Mouse (Mus musculus) spleen, adult 2 months (tissue): ENCODE measurements at regions not wholly inside any gene's neighbourhood (a gene's known extent, or its start where the extent isn't known, plus 50 kb on each side); places are given as distances from the start of the nearest gene placed in this dataset.
"Not testable (repeated sequence)": the region's sequence is repeated elsewhere in the genome, so short reads cannot be mapped to it uniquely, and the experiment has no call there.

Experiments used
- DNase-seq, 2 experiments: peaks; one replicate each; pipeline versions ENCODE4 v3.0.0 to v3.0.0-alpha.2; 2012 to 2021; ENCODE audit warnings: low spot score in 2 of 2, low read depth in 1 of 2
- H3K27ac ChIP-seq: fragments of 200-500 bp; 2 replicates; pipeline ENCODE4 v1.5.1; 2012; ENCODE audit warnings: low read length, inconsistent platforms; ENCODE audit not compliant: insufficient read depth
- H3K27me3 ChIP-seq: fragments of 200-500 bp; 2 replicates; pipeline ENCODE4 v1.6.1; 2012; ENCODE audit warnings: mild to moderate bottlenecking, moderate library complexity, low read length, inconsistent platforms; ENCODE audit not compliant: control insufficient read depth, insufficient read depth
- H3K36me3 ChIP-seq: fragments of 200-500 bp; 2 replicates; pipeline ENCODE4 v1.6.1; 2012; ENCODE audit warnings: mild to moderate bottlenecking, low read length, inconsistent platforms; ENCODE audit not compliant: control insufficient read depth, insufficient read depth
- H3K4me1 ChIP-seq: fragments of 200-500 bp; 2 replicates; pipeline ENCODE4 v1.6.1; 2011; ENCODE audit warnings: inconsistent platforms; ENCODE audit not compliant: control insufficient read depth, insufficient read depth, insufficient read length
- H3K4me3 ChIP-seq: fragments of 200-500 bp; 2 replicates; pipeline ENCODE4 v1.5.1; 2011; ENCODE audit warnings: mild to moderate bottlenecking, inconsistent platforms; ENCODE audit not compliant: insufficient read depth, insufficient read length; ENCODE audit errors: extremely low read depth
- CTCF ChIP-seq: fragments of 200-500 bp; IDR thresholded peaks from 2 replicates; pipeline ENCODE4 v1.5.1; 2011; ENCODE audit warnings: mild to moderate bottlenecking, inconsistent platforms; ENCODE audit not compliant: insufficient read depth, insufficient read length, insufficient replicate concordance; ENCODE audit errors: extremely low read depth
- POLR2A ChIP-seq: fragments of 200-500 bp; IDR thresholded peaks from 2 replicates; pipeline ENCODE4 v1.6.1; 2011; ENCODE audit warnings: low read depth, low read length, inconsistent platforms
- WGBS: fragments of 180-500 bp; shearing (Covaris S2); methylation state at CpG from one replicate; pipeline ENCODE4 v1.1.7; 2018; 5-methylcytosine and 5-hydroxymethylcytosine counted together

- H3K36me3 ChIP-seq: no peaks in the 10 kb centered on the region
- no peaks in the 10 kb centered on the region for H3K27me3 ChIP-seq
- DNase-seq: no peak
- H3K27ac ChIP-seq: no peak overlapping the region
- no peak overlapping the region for H3K4me3 ChIP-seq
- 78% methylated on average over 7 of the region's 7 CpGs for WGBS
- H3K4me1 ChIP-seq: no peaks in the 10 kb centered on the region
- TF ChIP-seq CTCF (no peak), POLR2A (no peak)
Observed at GRCm38 (mm10) chr17:4541020-4541743, 452.9 kb upstream of the Arid1b start.

DNA sequence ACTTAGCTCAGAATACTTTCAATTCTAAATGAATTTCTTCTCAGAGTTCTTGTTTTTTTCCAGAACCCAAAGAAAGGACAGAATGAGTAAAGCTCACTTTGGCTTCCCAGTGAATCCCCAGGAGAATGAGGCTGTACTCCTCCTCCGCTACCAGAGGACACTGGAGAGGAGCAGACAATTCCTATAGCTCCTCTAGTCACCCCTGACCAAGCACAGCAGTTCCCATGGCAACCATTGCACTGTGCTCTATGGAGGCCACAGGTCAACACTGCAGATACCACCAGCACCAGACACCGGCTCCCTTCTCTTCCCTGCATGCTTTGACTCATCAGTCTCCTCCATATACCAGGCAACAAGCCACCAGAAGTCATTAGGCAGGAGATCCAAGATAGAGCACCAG, 447.6 kb upstream of the Arid1b start:
- no peaks in the 10 kb centered on the region for H3K36me3 ChIP-seq
- 83% methylated on average over 2 of the region's 2 CpGs for WGBS
- H3K27me3 ChIP-seq: no peaks in the 10 kb centered on the region
- no peak overlapping the region for H3K4me3 ChIP-seq
- H3K27ac ChIP-seq: no peak overlapping the region
- no peak for DNase-seq
- H3K4me1 ChIP-seq: no peaks in the 10 kb centered on the region
- TF ChIP-seq CTCF (no peak), POLR2A (no peak)

DNA sequence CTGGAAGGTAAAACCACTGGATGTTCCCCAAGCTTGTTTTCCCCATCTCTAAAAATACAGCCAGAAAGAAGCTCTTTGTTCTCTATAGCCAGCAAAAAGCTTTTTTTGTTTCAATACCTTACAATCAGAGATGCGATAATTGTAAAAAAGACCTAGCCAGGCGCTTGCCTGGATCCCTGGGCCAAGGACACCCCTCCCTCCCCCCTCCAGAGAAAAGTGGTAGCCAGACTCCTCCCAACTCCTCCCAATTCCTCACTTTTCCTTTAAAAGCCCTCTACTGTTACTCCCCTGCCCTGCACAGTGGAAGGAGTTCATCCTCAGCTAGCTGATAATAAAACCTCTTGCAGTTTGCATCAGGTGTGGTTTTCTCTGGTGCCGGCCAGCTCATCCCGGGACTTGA, 441.1 kb upstream of the Arid1b start:
- H3K4me3 ChIP-seq, H3K27ac ChIP-seq, H3K27me3 ChIP-seq, H3K36me3 ChIP-seq, DNase-seq, H3K4me1 ChIP-seq: not testable (repeated sequence)
- WGBS: 95% methylated on average over 4 of the region's 4 CpGs

GRCm38 (mm10) chr17:4563641-4564040, 430.5 kb upstream of the Arid1b start:
- no peaks in the 10 kb centered on the region for H3K27me3 ChIP-seq
- H3K4me1 ChIP-seq: no peaks in the 10 kb centered on the region
- DNase-seq: no peak
- no peak overlapping the region for H3K4me3 ChIP-seq
- WGBS: 80% methylated on average over 3 of the region's 3 CpGs
- no peak for TF ChIP-seq CTCF
- no peak for TF ChIP-seq POLR2A
- H3K36me3 ChIP-seq: no peaks in the 10 kb centered on the region
- no peak overlapping the region for H3K27ac ChIP-seq

DNA sequence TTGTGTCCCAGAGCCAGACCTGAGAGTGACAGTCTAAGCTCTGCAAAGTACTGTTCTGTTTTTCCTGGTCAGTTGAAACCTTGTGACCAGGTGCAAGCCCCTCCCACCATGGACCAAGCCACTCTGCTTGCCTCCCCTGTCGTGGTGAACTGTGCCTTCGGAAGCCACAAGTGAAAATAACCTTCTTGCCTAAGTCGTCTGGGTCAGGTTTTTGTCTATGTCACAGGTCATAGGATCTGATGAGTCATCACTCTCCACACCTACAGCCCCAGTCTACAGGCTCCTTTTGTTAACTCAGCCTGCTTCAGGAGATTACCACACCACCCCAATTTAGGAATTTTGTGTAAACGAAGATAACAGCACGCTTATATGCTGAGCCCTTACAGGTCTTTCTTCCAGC, 417.2 kb upstream of the Arid1b start:
- no peak for DNase-seq
- no peak overlapping the region for H3K27ac ChIP-seq
- 59% methylated on average over 5 of the region's 5 CpGs for WGBS
- H3K36me3 ChIP-seq: no peaks in the 10 kb centered on the region
- TF ChIP-seq POLR2A: no peak
- TF ChIP-seq CTCF: no peak
- no peaks in the 10 kb centered on the region; the same call in 1 of the 2 replicates for H3K4me1 ChIP-seq
- no peak overlapping the region for H3K4me3 ChIP-seq
- no peaks in the 10 kb centered on the region for H3K27me3 ChIP-seq

DNA sequence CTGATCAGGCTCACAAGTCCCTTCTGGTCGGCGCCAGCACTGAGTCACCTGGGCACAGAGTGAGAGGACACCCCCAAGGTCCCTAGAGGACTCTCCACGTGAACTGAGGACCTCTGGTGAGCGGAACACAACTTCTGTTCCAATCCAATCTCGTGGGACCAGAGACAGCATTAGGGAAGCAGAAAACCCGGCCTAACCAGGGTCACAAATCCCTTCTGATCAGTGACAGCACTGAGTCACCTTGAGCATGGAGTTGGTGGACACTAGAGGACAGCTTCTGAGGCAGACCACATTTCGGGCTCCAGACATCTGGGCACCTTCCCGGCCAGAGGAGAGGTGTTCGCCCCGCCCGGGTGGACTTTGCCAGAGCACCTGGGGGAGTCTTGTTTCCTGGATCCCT, 412.3 kb upstream of the Arid1b start:
- Histone ChIP-seq H3K36me3 (no peaks in the 10 kb centered on the region), H3K4me3 (no peak overlapping the region), H3K4me1 (no peaks in the 10 kb centered on the region; the same call in 1 of the 2 replicates), H3K27me3 (no peaks in the 10 kb centered on the region), H3K27ac (no peak overlapping the region)
- DNase-seq: no peak
- no peak for TF ChIP-seq POLR2A
- no peak for TF ChIP-seq CTCF
- WGBS: 83% methylated on average over 11 of the region's 11 CpGs

DNA sequence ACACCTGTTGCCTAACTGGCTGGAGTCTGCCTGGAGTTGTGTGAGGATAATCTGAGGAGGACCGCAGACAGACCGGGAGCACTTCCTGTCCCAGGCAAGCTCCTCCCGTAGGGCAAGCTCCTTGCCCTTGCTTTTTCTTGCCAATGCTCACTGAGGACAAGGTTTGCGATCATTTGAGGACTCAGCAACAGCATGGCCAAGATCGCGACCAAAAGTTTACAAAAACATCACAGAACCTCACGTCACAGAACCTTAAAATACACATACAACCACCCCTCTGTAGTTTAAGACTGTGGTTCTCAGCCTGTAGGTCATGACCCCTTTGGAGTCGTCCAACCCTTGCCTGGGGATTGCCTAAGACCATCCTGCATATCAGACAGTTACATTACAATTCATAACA, 383.7 kb upstream of the Arid1b start:
- no peaks in the 10 kb centered on the region for H3K4me1 ChIP-seq
- H3K36me3 ChIP-seq: no peaks in the 10 kb centered on the region
- no peak for DNase-seq
- no peaks in the 10 kb centered on the region for H3K27me3 ChIP-seq
- no peak overlapping the region for H3K4me3 ChIP-seq
- WGBS: 90% methylated on average over 8 of the region's 8 CpGs
- TF ChIP-seq POLR2A (no peak), CTCF (no peak)
- no peak overlapping the region for H3K27ac ChIP-seq
